Mouse (Mus musculus) urinary bladder, postnatal 25 days (tissue): ENCODE measurements around the gene Mog.

Experiments used
- DNase-seq: peaks from one replicate; pipeline ENCODE4 v3.0.0; 2022; ENCODE audit warnings: low spot score

The Mog gene

GRCm38 (mm10) chr17:37022628-37023576, at the start of gene Mog:
Gene Mog (minus strand): TSS chr17:37023398.
- no peak for DNase-seq

GRCm38 (mm10) chr17:37072730-37073276, 49.6 kb upstream of the Mog start:
- DNase-seq = no peak

GRCm38 (mm10) chr17:37072080-37072729, 49.0 kb upstream of the Mog start:
- no peak for DNase-seq

GRCm38 (mm10) chr17:37070121-37070520, 46.9 kb upstream of the Mog start:
- DNase-seq = no peak

- DNase-seq = no peak
Measured at GRCm38 (mm10) chr17:37067861-37068260, 44.7 kb upstream of the Mog start.

- no peak for DNase-seq
Measured at GRCm38 (mm10) chr17:37065993-37066392, 42.8 kb upstream of the Mog start.

- no peak for DNase-seq
Measured at GRCm38 (mm10) chr17:37063686-37064495, 40.7 kb upstream of the Mog start.

GRCm38 (mm10) chr17:37063063-37063462, 39.9 kb upstream of the Mog start:
- no peak for DNase-seq

GRCm38 (mm10) chr17:37062101-37062641, 39.0 kb upstream of the Mog start:
- DNase-seq = no peak

- DNase-seq = no peak
Measured at GRCm38 (mm10) chr17:37061435-37061834, 38.2 kb upstream of the Mog start.

- no peak for DNase-seq
Measured at GRCm38 (mm10) chr17:37056957-37057356, 33.8 kb upstream of the Mog start.

GRCm38 (mm10) chr17:37051745-37052144, 28.5 kb upstream of the Mog start:
- DNase-seq = no peak

GRCm38 (mm10) chr17:37050876-37051275, 27.7 kb upstream of the Mog start:
- no peak for DNase-seq

- DNase-seq = peak; percentile 72
Measured at GRCm38 (mm10) chr17:37050399-37050798, 27.2 kb upstream of the Mog start.

GRCm38 (mm10) chr17:37049570-37050310, 26.5 kb upstream of the Mog start:
- DNase-seq = peak; percentile 65

- no peak for DNase-seq
Measured at GRCm38 (mm10) chr17:37048383-37048782, 25.2 kb upstream of the Mog start.

- DNase-seq = no peak
Measured at GRCm38 (mm10) chr17:37047981-37048380, 24.8 kb upstream of the Mog start.

- no peak for DNase-seq
Measured at GRCm38 (mm10) chr17:37047332-37047976, 24.3 kb upstream of the Mog start.

- peak; percentile 44 for DNase-seq
Measured at GRCm38 (mm10) chr17:37046312-37047112, 23.3 kb upstream of the Mog start.
